Mouse (Mus musculus) thymus, adult 2 months (tissue): ENCODE data around the gene Whrn.
A peak's percentile ranks its signal among the peaks of the same experiment; 100 is the strongest.

Experiments used
- CTCF ChIP-seq: fragments of 200-500 bp; IDR thresholded peaks from 2 replicates; pipeline ENCODE4 v1.5.1; 2012; ENCODE audit warnings: mild to moderate bottlenecking, control low read depth, low read length, moderate library complexity, borderline replicate concordance; ENCODE audit not compliant: control insufficient read depth, poor library complexity, insufficient read depth; ENCODE audit errors: extremely low read depth
- POLR2A ChIP-seq: fragments of 200-500 bp; IDR thresholded peaks from 2 replicates; pipeline ENCODE4 v1.6.1; 2012; ENCODE audit warnings: mild to moderate bottlenecking, low read length, control low read depth, moderate library complexity; ENCODE audit not compliant: control insufficient read depth, poor library complexity, insufficient read depth; ENCODE audit errors: extremely low read depth

- TF ChIP-seq POLR2A (0 out of 2 replicates have a peak, but pooled peaks have one; percentile 17), CTCF (0 out of 2 replicates have a peak, but pooled peaks have one; percentile 8)
These were observed 550 bp downstream of the Whrn start for GRCm38 (mm10) chr4:63494967-63495914.
